9 mouse cellular contexts compared by ENCODE assay signal in genomic region chr8:60466686-60467335, GRCm38 (mm10). TPM values are rescaled to one million over a fixed set of nuclear protein-coding genes. Genes with fewer than 3 reads are reported as not detected.
DNase-seq lines count a peak whose midpoint lies in the region; ATAC-seq and TF ChIP-seq lines count a peak whose summit lies in the region.
"Had no signal": no experiment of that assay in that cellular context is flagged by ENCODE, and none has a peak within 500 bp of the region (broad histone marks: within the 10 kb centered on the region; RNA-seq: fewer than 3 reads in every experiment).

No protein-coding gene starts in this region.

- no peak overlapping the region for H3K27ac ChIP-seq in cortical plate, adult 2 months (ENCODE audit: insufficient read depth, low read length)

- DNase-seq in A20 (ENCODE audit: low read depth, low spot score) (peak; percentile 49), adipocyte (ENCODE audit: low spot score) (peak; percentile 66)
- DNase-seq in kidney, postnatal 36 days = peak; percentile 62 to 84
- DNase-seq in lung, adult 2 months = peak; percentile 10
- DNase-seq in retina, adult 2 months (ENCODE audit: low read depth, low spot score) = peak; percentile 32

- no peak for TF ChIP-seq POLR2A in cortical plate, adult 2 months (IDR thresholded peaks at IDR 0.05; ENCODE audit: extremely low read depth, insufficient read depth, low read length)
- TF ChIP-seq POLR2A in lung, adult 2 months (IDR thresholded peaks at IDR 0.05; ENCODE audit: borderline replicate concordance, extremely low read depth, low read depth, low read length) = no peak

- TF ChIP-seq CTCF in cortical plate, adult 2 months (IDR thresholded peaks at IDR 0.05; ENCODE audit: extremely low read depth, insufficient read depth, low read length) = peak; percentile 78
- peak; percentile 41 for TF ChIP-seq CTCF in lung, adult 2 months (IDR thresholded peaks at IDR 0.05; ENCODE audit: insufficient read depth, low read length)

- 38% methylated on average over 15 of the region's 15 CpGs for WGBS in lung, adult 2 months

- peak; percentile 84 for ATAC-seq in granulocyte monocyte progenitor cell, adult 5-6 weeks (replicated peaks; ENCODE audit: poor library complexity, severe bottlenecking)
- no peak for ATAC-seq in erythroblast, adult 5-6 weeks (replicated peaks; ENCODE audit: low FRiP score, poor library complexity, severe bottlenecking)

- no peak overlapping the region; the same call in 1 of the 2 replicates for H3K4me3 ChIP-seq in cortical plate, adult 2 months (ENCODE audit: insufficient read depth, low read length)
- no peak overlapping the region for H3K4me3 ChIP-seq in lung, adult 2 months (replicated peaks; ENCODE audit: extremely low read depth, low read depth, low read length)

- H3K4me1 ChIP-seq in cortical plate, adult 2 months (ENCODE audit: control insufficient read depth, insufficient read depth, low read length) = no peaks in the 10 kb centered on the region
- no peaks in the 10 kb centered on the region for H3K4me1 ChIP-seq in lung, adult 2 months (ENCODE audit: control insufficient read depth, insufficient read depth, low read length)

RNA-seq across cellular contexts. Expression of gene Gm10283, which starts 36.2 kb away (rescaled TPM):
- not detected in 2 replicates for polyA plus RNA-seq in cortical plate, adult 2 months (2012; rRNA removed)
- total RNA-seq in granulocyte monocyte progenitor cell, adult 5-6 weeks (2014; fragmentation: Nextera tagmentation) = not detected in 2 replicates
- not detected in 2 replicates for total RNA-seq in granulocyte monocyte progenitor cell, adult 5-6 weeks (2017)
- polyA plus RNA-seq in lung, adult 2 months (2012; rRNA removed) = not detected in 2 replicates
- total RNA-seq in erythroblast, adult 5-6 weeks (2015; ENCODE audit: low replicate concordance) = not detected in 2 replicates
- total RNA-seq in erythroblast, adult 5-6 weeks (2017; ENCODE audit: low replicate concordance) = not detected in 2 replicates
- polyA plus RNA-seq: gonadal fat pad, adult 2 months had no signal

RNA-seq across cellular contexts. Expression of gene Aadat, which starts 38.9 kb away (rescaled TPM):
- 0.36 and 0.40 TPM in 2 replicates for polyA plus RNA-seq in cortical plate, adult 2 months (2012; rRNA removed)
- not detected in 2 replicates for total RNA-seq in granulocyte monocyte progenitor cell, adult 5-6 weeks (2014; fragmentation: Nextera tagmentation)
- total RNA-seq in granulocyte monocyte progenitor cell, adult 5-6 weeks (2017) = not detected in 2 replicates
- 0.52 TPM in 1 of 2 replicates, not detected in the other for polyA plus RNA-seq in lung, adult 2 months (2012; rRNA removed)
- total RNA-seq in erythroblast, adult 5-6 weeks (2015; ENCODE audit: low replicate concordance) = not detected in 2 replicates
- not detected in 2 replicates for total RNA-seq in erythroblast, adult 5-6 weeks (2017; ENCODE audit: low replicate concordance)

Comparison
In these comparisons a context has a peak if more than half of its experiments do, and no peak if none do; other contexts are left out.
1. DNase-seq: peak in every context shown above with its lines; median percentile 73 in kidney, postnatal 36 days; 66 in adipocyte; 49 in A20; 32 in retina, adult 2 months; 10 in lung, adult 2 months.